In the genomic region with DNA sequence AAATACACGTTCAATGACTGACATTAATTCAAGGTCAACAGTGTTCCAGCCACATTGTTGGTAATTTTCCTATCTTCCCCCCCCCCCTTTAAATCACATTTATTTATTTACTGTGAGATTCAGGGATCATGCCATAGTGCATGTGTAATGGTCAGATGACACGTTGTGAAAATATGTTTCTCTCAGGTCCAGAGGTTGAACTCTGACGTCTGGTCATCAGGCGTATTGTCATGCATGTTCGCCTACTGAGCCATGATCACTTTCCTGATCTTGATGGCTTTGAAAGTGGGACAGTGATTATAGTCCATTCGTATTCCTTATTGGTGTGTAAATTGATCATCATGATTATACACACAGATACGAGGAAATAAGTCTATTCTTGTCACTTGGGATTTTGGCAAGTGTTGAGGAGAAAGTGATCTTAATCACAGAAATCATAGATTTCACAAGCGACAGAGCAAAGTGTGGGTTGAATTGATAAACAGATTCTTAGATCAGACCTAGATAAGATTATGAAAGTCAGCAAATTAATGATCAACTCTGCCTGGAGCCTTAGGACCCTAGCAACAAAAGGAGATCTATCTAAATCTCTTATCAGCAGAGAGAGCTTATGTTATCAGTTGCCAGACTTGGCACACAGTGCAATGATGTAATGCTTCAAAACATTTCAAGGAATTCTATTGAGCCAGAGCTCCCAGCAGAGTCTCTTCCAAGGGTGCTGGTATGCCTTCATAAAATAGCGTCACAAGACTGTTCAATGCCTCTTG, we compare ENCODE assay signal across 26 mouse cellular contexts.
DNase-seq lines count a peak whose midpoint lies in the region; ATAC-seq and TF ChIP-seq lines count a peak whose summit lies in the region.
"Had no signal": no experiment of that assay in that cellular context is flagged by ENCODE, and none has a peak within 500 bp of the region (broad histone marks: within the 10 kb centered on the region; RNA-seq: fewer than 3 reads in every experiment).

No protein-coding gene starts in this region.

- H3K27ac ChIP-seq in lung, embryonic 14.5 days (ENCODE audit: low read depth): no peak overlapping the region
- H3K27ac ChIP-seq in lung, postnatal 0 days (ENCODE audit: low read length): no peak overlapping the region
- no peak overlapping the region for H3K27ac ChIP-seq in forebrain, embryonic 16.5 days (ENCODE audit: low read length)
- H3K27ac ChIP-seq: embryonic facial prominence, embryonic 15.5 days; forebrain, embryonic 10.5 days; forebrain, embryonic 15.5 days; heart, adult 2 months; heart, embryonic 15.5 days; hindbrain, embryonic 10.5 days; hindbrain, embryonic 14.5 days had no signal

- no peaks in the 10 kb centered on the region for H3K4me1 ChIP-seq in lung, embryonic 14.5 days (ENCODE audit: insufficient read depth)
- no peaks in the 10 kb centered on the region for H3K4me1 ChIP-seq in lung, postnatal 0 days (ENCODE audit: insufficient read depth, low read depth, low read length)
- H3K4me1 ChIP-seq in forebrain, embryonic 16.5 days (replicated peaks; ENCODE audit: control insufficient read depth, insufficient read depth, low read length): no peaks in the 10 kb centered on the region
- H3K4me1 ChIP-seq: embryonic facial prominence, embryonic 15.5 days; forebrain, embryonic 10.5 days; forebrain, embryonic 15.5 days; heart, embryonic 15.5 days; hindbrain, embryonic 10.5 days had no signal

- no peak overlapping the region for H3K9ac ChIP-seq in lung, embryonic 14.5 days
- no peak overlapping the region for H3K9ac ChIP-seq in lung, postnatal 0 days (replicated peaks; ENCODE audit: low read depth)
- no peak overlapping the region for H3K9ac ChIP-seq in forebrain, embryonic 16.5 days (replicated peaks; ENCODE audit: low read depth, low read length)
- H3K9ac ChIP-seq: embryonic facial prominence, embryonic 15.5 days; forebrain, embryonic 15.5 days; heart, embryonic 15.5 days; hindbrain, embryonic 14.5 days had no signal

- no peak overlapping the region for H3K4me2 ChIP-seq in lung, embryonic 14.5 days
- no peak overlapping the region for H3K4me2 ChIP-seq in lung, postnatal 0 days (replicated peaks; ENCODE audit: low read depth, low read length)
- no peak overlapping the region for H3K4me2 ChIP-seq in forebrain, embryonic 16.5 days (ENCODE audit: low read length)
- H3K4me2 ChIP-seq: embryonic facial prominence, embryonic 15.5 days; forebrain, embryonic 15.5 days; heart, embryonic 11.5 days; heart, embryonic 15.5 days; hindbrain, embryonic 14.5 days had no signal

- ATAC-seq in lung, embryonic 14.5 days (ENCODE audit: insufficient read depth): 0 out of 2 replicates have a peak, but pooled peaks have one; percentile 30
- ATAC-seq in lung, postnatal 0 days: no peak
- ATAC-seq in forebrain, embryonic 16.5 days: no peak
- ATAC-seq: CD4-positive, CD25-positive, alpha-beta regulatory T cell, adult 4 months; forebrain, embryonic 15.5 days had no signal

- DNase-seq in lung, embryonic 14.5 days: peak; percentile 45
- DNase-seq in lung, postnatal 0 days (ENCODE audit: low spot score): no peak
- peak; percentile 6 for DNase-seq in NIH3T3 (ENCODE audit: low read depth)
- DNase-seq in brain, embryonic 14.5 days (ENCODE audit: low read depth): peak; percentile 3
- peak; percentile 10 for DNase-seq in yolk sac, embryonic 10.5 days (ENCODE audit: low spot score)
- no peak for DNase-seq in heart, postnatal 25 days (ENCODE audit: low spot score)
- DNase-seq: adrenal gland, postnatal 25 days; B cell, adult 2 months; cerebellum, adult 11 months; cerebellum, adult 8-10 months; cerebellum, postnatal 14 days; embryo, embryonic 11 days; gastrocnemius, postnatal 10 days; heart, adult 2 months; heart, postnatal 14 days had no signal

- no peaks in the 10 kb centered on the region for H3K27me3 ChIP-seq in lung, embryonic 14.5 days (ENCODE audit: insufficient read depth, low read length)
- H3K27me3 ChIP-seq in lung, postnatal 0 days (replicated peaks; ENCODE audit: insufficient read depth, low read length): no peaks in the 10 kb centered on the region
- no peaks in the 10 kb centered on the region for H3K27me3 ChIP-seq in forebrain, embryonic 16.5 days (replicated peaks; ENCODE audit: control insufficient read depth, insufficient read depth, low read length)
- H3K27me3 ChIP-seq: embryonic facial prominence, embryonic 15.5 days; forebrain, embryonic 15.5 days; heart, embryonic 15.5 days had no signal

- no peak for TF ChIP-seq CTCF in lung, embryonic 14.5 days (IDR thresholded peaks at IDR 0.05; ENCODE audit: low read depth)
- TF ChIP-seq CTCF in lung, postnatal 0 days (IDR thresholded peaks at IDR 0.05): no peak
- no peak for TF ChIP-seq CTCF in brain, embryonic 14.5 days (IDR thresholded peaks at IDR 0.05; ENCODE audit: borderline replicate concordance, extremely low read depth, insufficient read depth, insufficient read length)

- H3K4me3 ChIP-seq in lung, embryonic 14.5 days (ENCODE audit: low read depth, low read length): no peak overlapping the region
- H3K4me3 ChIP-seq in lung, postnatal 0 days (ENCODE audit: low read depth, low read length): no peak overlapping the region
- no peak overlapping the region for H3K4me3 ChIP-seq in forebrain, embryonic 16.5 days (replicated peaks; ENCODE audit: low read length)
- H3K4me3 ChIP-seq: embryonic facial prominence, embryonic 15.5 days; erythroblast, embryonic 14.5 days; forebrain, embryonic 10.5 days; forebrain, embryonic 15.5 days; heart, adult 2 months; heart, embryonic 15.5 days; hindbrain, embryonic 10.5 days had no signal

- no peaks in the 10 kb centered on the region for H3K36me3 ChIP-seq in lung, embryonic 14.5 days (ENCODE audit: insufficient read depth)
- H3K36me3 ChIP-seq in lung, postnatal 0 days (ENCODE audit: insufficient read depth, low read length): no peaks in the 10 kb centered on the region
- H3K36me3 ChIP-seq in forebrain, embryonic 16.5 days (ENCODE audit: control insufficient read depth, insufficient read depth): no peaks in the 10 kb centered on the region
- H3K36me3 ChIP-seq: embryonic facial prominence, embryonic 15.5 days; forebrain, embryonic 10.5 days; forebrain, embryonic 15.5 days; G1E; heart, embryonic 15.5 days; hindbrain, embryonic 10.5 days had no signal

- TF ChIP-seq EP300 in lung, postnatal 0 days (IDR thresholded peaks at IDR 0.05): no peak

- intact Hi-C loops in heart, postnatal 25 days (cut with DNase I): no loop called here

- TF ChIP-seq POLR2A in brain, embryonic 14.5 days (IDR thresholded peaks at IDR 0.05; ENCODE audit: borderline replicate concordance, extremely low read depth, insufficient read depth, insufficient read length, poor library complexity, severe bottlenecking): no peak

- WGBS in lung, embryonic 14.5 days: 52% methylated on average over 9 of the region's 9 CpGs
- WGBS in lung, postnatal 0 days: 45% methylated on average over 9 of the region's 9 CpGs
- WGBS in forebrain, embryonic 16.5 days: 86% methylated on average over 9 of the region's 9 CpGs

- no peaks in the 10 kb centered on the region for H3K9me3 ChIP-seq in lung, embryonic 14.5 days (ENCODE audit: low read depth, low read length)
- no peaks in the 10 kb centered on the region for H3K9me3 ChIP-seq in lung, postnatal 0 days (ENCODE audit: low read length)
- no peaks in the 10 kb centered on the region for H3K9me3 ChIP-seq in forebrain, embryonic 16.5 days (ENCODE audit: control insufficient read depth, low read length)
- H3K9me3 ChIP-seq: embryonic facial prominence, embryonic 15.5 days; forebrain, embryonic 10.5 days; forebrain, embryonic 15.5 days; G1E; heart, embryonic 15.5 days; hindbrain, embryonic 10.5 days had no signal

Comparison
In these comparisons a context has a peak if more than half of its experiments do, and no peak if none do; other contexts are left out.
1. DNase-seq: peak in lung, embryonic 14.5 days (single experiment), NIH3T3 (single experiment), brain, embryonic 14.5 days (single experiment) and yolk sac, embryonic 10.5 days (single experiment); none in lung, postnatal 0 days (single experiment) and heart, postnatal 25 days (single experiment).